Mouse (Mus musculus) small intestine, adult 2 months (tissue): ENCODE measurements around the gene Cacna1b.

ENCODE experiments used
- CTCF ChIP-seq: fragments of 200-500 bp; IDR thresholded peaks from 2 replicates; pipeline ENCODE4 v1.5.1; 2012; ENCODE audit warnings: low read depth, mild to moderate bottlenecking, control low read depth, inconsistent platforms, low read length, moderate library complexity, mixed read lengths; ENCODE audit not compliant: insufficient replicate concordance, insufficient read length; ENCODE audit errors: extremely low read depth
- POLR2A ChIP-seq: fragments of 200-500 bp; IDR thresholded peaks from 2 replicates; pipeline ENCODE4 v1.6.1; 2012; ENCODE audit warnings: low read depth, mild to moderate bottlenecking, control low read depth, inconsistent platforms, low read length, moderate library complexity

DNA sequence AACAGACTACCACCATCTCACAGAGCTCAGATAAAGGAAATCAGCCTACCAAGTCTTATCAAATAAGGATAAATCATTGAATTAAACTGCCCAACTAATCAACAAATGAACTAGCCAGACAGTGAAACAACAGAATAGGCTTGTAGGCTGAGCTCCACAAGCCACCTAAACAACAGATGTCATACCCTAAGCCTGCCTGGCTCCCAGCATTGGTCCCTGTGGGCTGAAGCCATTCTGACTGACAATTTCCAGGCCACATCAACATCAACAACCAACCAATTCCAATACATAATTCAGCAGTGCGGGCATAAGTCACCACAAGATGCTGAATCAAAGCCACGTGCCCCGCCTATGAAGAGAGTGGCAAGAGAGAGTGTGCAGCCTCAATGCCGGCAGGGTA is 78.2 kb downstream of the Cacna1b start:
- TF ChIP-seq POLR2A (no peak), CTCF (no peak)
